Mouse (Mus musculus) neutrophil, adult 65 days (primary cell): ENCODE results near the gene St8sia4. TPM values are rescaled to one million over a fixed set of nuclear protein-coding genes. Genes with fewer than 3 reads are reported as not detected.

Source experiments
- total RNA-seq: library from RNA; stranded (reverse); gene quantifications from 2 replicates; pipeline ENCODE4 v1.2.4, GENCODE M21; 2023

St8sia4 gene
- total RNA-seq: 29.3 and 35.3 TPM in 2 replicates

GRCm38 (mm10) chr1:95667435-95668252 lies at the start of gene St8sia4:
TSS of gene St8sia4 (minus strand) at chr1:95667571.

